Comparison of ENCODE assay signal across 21 mouse cellular contexts in genomic region chr4:99983652-99984368, GRCm38 (mm10). TPM values are rescaled to one million over a fixed set of nuclear protein-coding genes. Genes with fewer than 3 reads are reported as not detected.
DNase-seq lines count a peak whose midpoint lies in the region; ATAC-seq lines count a peak whose summit lies in the region.
"Had no signal": no experiment of that assay in that cellular context is flagged by ENCODE, and none has a peak within 500 bp of the region (broad histone marks: within the 10 kb centered on the region; RNA-seq: fewer than 3 reads in every experiment).

No protein-coding gene starts in this region.

- H3K27ac ChIP-seq in hindbrain, embryonic 13.5 days, result no peak overlapping the region
- H3K27ac ChIP-seq in hindbrain, embryonic 12.5 days, result no peak overlapping the region
- H3K27ac ChIP-seq: heart, embryonic 10.5 days; limb, embryonic 15.5 days had no signal

- H3K9me3 ChIP-seq in hindbrain, embryonic 13.5 days, result no peaks in the 10 kb centered on the region
- no peaks in the 10 kb centered on the region for H3K9me3 ChIP-seq in hindbrain, embryonic 12.5 days (replicated peaks)
- H3K9me3 ChIP-seq: heart, embryonic 10.5 days; limb, embryonic 15.5 days; megakaryocyte, embryonic 14.5 days had no signal

- peak; percentile 24; the same call in 1 of the 2 replicates for ATAC-seq in hindbrain, embryonic 13.5 days (ENCODE audit: low FRiP score)
- ATAC-seq in hindbrain, embryonic 12.5 days (ENCODE audit: low FRiP score), result no peak
- no peak for ATAC-seq in frontal cortex, adult (ENCODE audit: low TSS enrichment)
- ATAC-seq: inflammation-experienced regulatory T-cells, adult 6 months had no signal

- H3K9ac ChIP-seq in hindbrain, embryonic 13.5 days, result no peak overlapping the region
- no peak overlapping the region for H3K9ac ChIP-seq in hindbrain, embryonic 12.5 days
- H3K9ac ChIP-seq: limb, embryonic 15.5 days had no signal

- DNase-seq in cerebellum, postnatal 14 days, result peak; percentile 61 to 65
- DNase-seq in cerebellum, adult 11-12 months, result no peak
- peak; percentile 28 for DNase-seq in embryo, embryonic 9.5 days (ENCODE audit: extremely low spot score)
- peak; percentile 92 for DNase-seq in retina, postnatal 1 day
- DNase-seq in adrenal gland, adult 2 months, result no peak
- DNase-seq: adrenal gland, adult 8-10 months; cerebellum, adult 2 months; gastrocnemius, postnatal 36 days; heart, postnatal 14 days; kidney, adult 9 months; kidney, postnatal 36 days; lung, postnatal 10 days; right cerebral cortex, adult 18-20 months had no signal

- H3K27me3 ChIP-seq in hindbrain, embryonic 13.5 days, result no peaks in the 10 kb centered on the region
- H3K27me3 ChIP-seq in hindbrain, embryonic 12.5 days, result no peaks in the 10 kb centered on the region
- H3K27me3 ChIP-seq: limb, embryonic 15.5 days; megakaryocyte, embryonic 14.5 days had no signal

- peaks cover 5% of the 10 kb centered on the region; the same call in 1 of the 2 replicates for H3K4me1 ChIP-seq in hindbrain, embryonic 13.5 days (replicated peaks)
- H3K4me1 ChIP-seq in hindbrain, embryonic 12.5 days, result no peaks in the 10 kb centered on the region
- H3K4me1 ChIP-seq: limb, embryonic 15.5 days had no signal

- H3K36me3 ChIP-seq in hindbrain, embryonic 13.5 days, result 0 out of 2 replicates have a peak, but pooled peaks cover 11% of the 10 kb centered on the region
- H3K36me3 ChIP-seq in hindbrain, embryonic 12.5 days, result no peaks in the 10 kb centered on the region

- WGBS in hindbrain, embryonic 13.5 days, result 79% methylated on average over 13 of the region's 13 CpGs
- WGBS in hindbrain, embryonic 12.5 days, result 83% methylated on average over 13 of the region's 13 CpGs

- no peak overlapping the region for H3K4me3 ChIP-seq in hindbrain, embryonic 13.5 days
- no peak overlapping the region for H3K4me3 ChIP-seq in hindbrain, embryonic 12.5 days
- H3K4me3 ChIP-seq: erythroblast, embryonic 14.5 days; heart, embryonic 10.5 days; limb, embryonic 15.5 days; megakaryocyte, embryonic 14.5 days had no signal

- no peak overlapping the region for H3K4me2 ChIP-seq in hindbrain, embryonic 13.5 days
- no peak overlapping the region for H3K4me2 ChIP-seq in hindbrain, embryonic 12.5 days (replicated peaks)
- H3K4me2 ChIP-seq: limb, embryonic 15.5 days had no signal

RNA-seq across cellular contexts. Expression of gene Itgb3bp, which starts 54.2 kb away (rescaled TPM):
- polyA plus RNA-seq in hindbrain, embryonic 13.5 days (2015; fragmentation: Nextera tagmentation; extraction: Ambion mirVana), result 18.5 and 18.7 TPM in 2 replicates
- polyA plus RNA-seq in hindbrain, embryonic 12.5 days (2016; fragmentation: Nextera tagmentation; extraction: Ambion mirVana), result 32.5 and 35.6 TPM in 2 replicates
- total RNA-seq in adrenal gland, adult 2 months (2021), result 1 to 10 TPM; 5.8 to 6.4 TPM
- polyA plus RNA-seq in adrenal gland, adult 2 months (2012; rRNA removed), result 0.30 and 0.42 TPM in 2 replicates

RNA-seq across cellular contexts. Expression of gene Pgm1, which starts 54.6 kb away (rescaled TPM):
- polyA plus RNA-seq in hindbrain, embryonic 13.5 days (2015; fragmentation: Nextera tagmentation; extraction: Ambion mirVana), result 53.9 and 57.0 TPM in 2 replicates
- polyA plus RNA-seq in hindbrain, embryonic 12.5 days (2016; fragmentation: Nextera tagmentation; extraction: Ambion mirVana), result 47.6 and 48.8 TPM in 2 replicates
- 100 to 1,000 TPM in 1 of 2 experiments, 10 to 100 TPM in 1; 94.2 to 103 TPM for total RNA-seq in adrenal gland, adult 2 months (2021)
- polyA plus RNA-seq in adrenal gland, adult 2 months (2012; rRNA removed), result 52.7 and 56.6 TPM in 2 replicates

Comparison
In these comparisons a context has a peak if more than half of its experiments do, and no peak if none do; other contexts are left out.
1. DNase-seq: peak in cerebellum, postnatal 14 days (2 of 2), embryo, embryonic 9.5 days (single experiment) and retina, postnatal 1 day (single experiment); none in cerebellum, adult 11-12 months (single experiment) and adrenal gland, adult 2 months (single experiment).
2. RNA of gene Itgb3bp, which starts 54.2 kb away (polyA plus RNA-seq): 32.5 to 35.6 TPM in hindbrain, embryonic 12.5 days and 18.5 to 18.7 TPM in hindbrain, embryonic 13.5 days; 0.30 to 0.42 TPM in adrenal gland, adult 2 months; every median in the first group is over 10 times any median in the second.